In the genomic region with DNA sequence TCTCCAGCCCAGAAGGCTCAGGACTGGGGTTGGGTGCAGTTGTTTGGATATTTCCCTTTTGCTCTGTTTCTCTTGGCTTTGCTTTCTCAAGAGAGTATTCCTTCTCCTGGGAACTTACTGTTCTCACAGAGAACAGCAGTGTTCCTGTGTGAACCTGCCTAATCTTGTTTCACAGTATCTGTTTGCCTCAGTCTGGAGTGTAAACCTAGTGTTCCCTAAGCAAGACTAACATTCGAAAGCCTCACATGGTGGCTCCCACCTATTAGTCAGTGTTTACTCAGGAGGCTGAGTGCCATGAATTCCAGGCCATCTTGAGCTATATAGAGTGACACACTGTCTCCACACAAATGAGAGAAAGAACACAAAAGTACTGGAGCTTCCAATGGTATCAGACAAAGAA, we compare ENCODE assay signal across 12 mouse cellular contexts. TPM values are rescaled to one million over a fixed set of nuclear protein-coding genes. Genes with fewer than 3 reads are reported as not detected.
DNase-seq lines count a peak whose midpoint lies in the region; ATAC-seq and TF ChIP-seq lines count a peak whose summit lies in the region.
"Had no signal": no experiment of that assay in that cellular context is flagged by ENCODE, and none has a peak within 500 bp of the region (broad histone marks: within the 10 kb centered on the region; RNA-seq: fewer than 3 reads in every experiment).

No protein-coding gene starts in this region.

- no peaks in the 10 kb centered on the region for H3K4me1 ChIP-seq in midbrain, postnatal 0 days (ENCODE audit: insufficient read depth, low read length)
- H3K4me1 ChIP-seq in midbrain, embryonic 15.5 days, result no peaks in the 10 kb centered on the region
- H3K4me1 ChIP-seq in heart, embryonic 16.5 days (ENCODE audit: control insufficient read depth, insufficient read depth, low read length), result peaks cover 19% of the 10 kb centered on the region
- H3K4me1 ChIP-seq: hindbrain, embryonic 15.5 days; neural tube, embryonic 13.5 days had no signal

- TF ChIP-seq CTCF in midbrain, postnatal 0 days (IDR thresholded peaks at IDR 0.05), result no peak
- TF ChIP-seq CTCF in gastrocnemius, adult 2 months (IDR thresholded peaks at IDR 0.05), result no peak

- WGBS in midbrain, postnatal 0 days, result 34% methylated on average over 1 of the region's 1 CpGs
- 36% methylated on average over 1 of the region's 1 CpGs for WGBS in midbrain, embryonic 15.5 days
- WGBS in heart, embryonic 16.5 days, result 27% methylated on average over 1 of the region's 1 CpGs

- H3K27ac ChIP-seq in midbrain, postnatal 0 days (ENCODE audit: low read depth, low read length), result peak overlapping the region; percentile 18; the same call in 1 of the 2 replicates
- H3K27ac ChIP-seq in midbrain, embryonic 15.5 days, result no peak overlapping the region
- H3K27ac ChIP-seq in heart, embryonic 16.5 days (ENCODE audit: low read length), result peak overlapping the region; percentile 59
- no peak overlapping the region for H3K27ac ChIP-seq in gastrocnemius, adult 2 months
- H3K27ac ChIP-seq: hindbrain, embryonic 15.5 days; neural tube, embryonic 13.5 days had no signal

- no peaks in the 10 kb centered on the region for H3K9me3 ChIP-seq in midbrain, postnatal 0 days (ENCODE audit: low read length)
- H3K9me3 ChIP-seq in midbrain, embryonic 15.5 days, result no peaks in the 10 kb centered on the region
- no peaks in the 10 kb centered on the region for H3K9me3 ChIP-seq in heart, embryonic 16.5 days (replicated peaks; ENCODE audit: control insufficient read depth, low read length)
- H3K9me3 ChIP-seq: hindbrain, embryonic 15.5 days; neural tube, embryonic 13.5 days had no signal

- DNase-seq in heart, adult 8-10 months (ENCODE audit: low spot score), result peak; percentile 47
- no peak for DNase-seq in heart, postnatal 14 days
- no peak for DNase-seq in midbrain, postnatal 0 days (ENCODE audit: low spot score)
- peak; percentile 15 for DNase-seq in yolk sac, embryonic 10.5 days (ENCODE audit: low spot score)
- no peak for DNase-seq in adrenal gland, postnatal 25 days
- no peak for DNase-seq in gastrocnemius, adult 2 months
- DNase-seq: cerebellum, postnatal 36 days; right cerebral cortex, postnatal 4 days had no signal

- H3K4me2 ChIP-seq in midbrain, postnatal 0 days (ENCODE audit: low read depth, low read length, poor library complexity, severe bottlenecking), result no peak overlapping the region
- no peak overlapping the region for H3K4me2 ChIP-seq in midbrain, embryonic 15.5 days
- no peak overlapping the region for H3K4me2 ChIP-seq in heart, embryonic 16.5 days (ENCODE audit: low read depth, low read length)
- H3K4me2 ChIP-seq: hindbrain, embryonic 15.5 days; neural tube, embryonic 13.5 days had no signal

- H3K27me3 ChIP-seq in midbrain, postnatal 0 days (ENCODE audit: insufficient read depth, low read length), result no peaks in the 10 kb centered on the region
- no peaks in the 10 kb centered on the region for H3K27me3 ChIP-seq in midbrain, embryonic 15.5 days (replicated peaks)
- H3K27me3 ChIP-seq in heart, embryonic 16.5 days (ENCODE audit: control insufficient read depth, insufficient read depth, low read length), result no peaks in the 10 kb centered on the region
- H3K27me3 ChIP-seq: hindbrain, embryonic 15.5 days; neural tube, embryonic 13.5 days had no signal

- H3K4me3 ChIP-seq in midbrain, postnatal 0 days (ENCODE audit: low read depth, low read length), result no peak overlapping the region
- H3K4me3 ChIP-seq in midbrain, embryonic 15.5 days, result no peak overlapping the region
- no peak overlapping the region for H3K4me3 ChIP-seq in heart, embryonic 16.5 days (ENCODE audit: low read length)
- no peak overlapping the region for H3K4me3 ChIP-seq in gastrocnemius, adult 2 months
- H3K4me3 ChIP-seq: hindbrain, embryonic 15.5 days; neural tube, embryonic 13.5 days had no signal

- no peaks in the 10 kb centered on the region for H3K36me3 ChIP-seq in midbrain, postnatal 0 days (ENCODE audit: insufficient read depth, low read length)
- H3K36me3 ChIP-seq in midbrain, embryonic 15.5 days (replicated peaks), result no peaks in the 10 kb centered on the region
- H3K36me3 ChIP-seq in heart, embryonic 16.5 days (ENCODE audit: control insufficient read depth, insufficient read depth), result no peaks in the 10 kb centered on the region
- H3K36me3 ChIP-seq: hindbrain, embryonic 15.5 days; neural tube, embryonic 13.5 days had no signal

- intact Hi-C loops in heart, postnatal 14 days (cut with DNase I), result no loop called here
- intact Hi-C loops in gastrocnemius, adult 2 months (cut with DNase I), result no loop called here

- H3K9ac ChIP-seq in midbrain, postnatal 0 days (replicated peaks; ENCODE audit: low read length, poor library complexity, severe bottlenecking), result no peak overlapping the region
- no peak overlapping the region for H3K9ac ChIP-seq in midbrain, embryonic 15.5 days
- H3K9ac ChIP-seq in heart, embryonic 16.5 days (ENCODE audit: low read length), result no peak overlapping the region
- H3K9ac ChIP-seq: hindbrain, embryonic 15.5 days; neural tube, embryonic 13.5 days had no signal

- ATAC-seq in midbrain, postnatal 0 days (ENCODE audit: low FRiP score), result no peak
- ATAC-seq in midbrain, embryonic 15.5 days (replicated peaks), result no peak
- peak; percentile 65 for ATAC-seq in heart, embryonic 16.5 days (replicated peaks; ENCODE audit: extremely low read depth, insufficient read depth, low FRiP score)

RNA-seq across cellular contexts. Expression of a gene that starts 31.4 kb away (rescaled TPM):
- 100 to 1,000 TPM in 1 of 4 experiments, 10 to 100 TPM in 3; 89.1 to 100 (median 90.9) TPM for total RNA-seq in heart, adult 8-10 months (2022)
- total RNA-seq in heart, postnatal 14 days (2021), result 100 to 1,000 TPM; 147 TPM
- total RNA-seq in midbrain, postnatal 0 days (2014; rRNA removed), result 24.2 and 25.7 TPM in 2 replicates
- 24.4 and 25.6 TPM in 2 replicates for polyA plus RNA-seq in midbrain, postnatal 0 days (2015; fragmentation: Nextera tagmentation; extraction: Ambion mirVana)
- 7.6 and 11.7 TPM in 2 replicates for polyA plus RNA-seq in midbrain, embryonic 15.5 days (2015; fragmentation: Nextera tagmentation; extraction: Ambion mirVana)
- polyA plus RNA-seq in heart, embryonic 16.5 days (2015; fragmentation: Nextera tagmentation; extraction: Ambion mirVana), result 218 and 248 TPM in 2 replicates
- total RNA-seq in adrenal gland, postnatal 25 days (2021), result 1.8 and 2.5 TPM in 2 replicates
- total RNA-seq in gastrocnemius, adult 2 months (2021), result 1 to 10 TPM; 1.4 to 2.9 TPM

Comparison
In these comparisons a context has a peak if more than half of its experiments do, and no peak if none do; other contexts are left out.
1. DNase-seq: peak in heart, adult 8-10 months (single experiment) and yolk sac, embryonic 10.5 days (single experiment); none in heart, postnatal 14 days (0 of 2), midbrain, postnatal 0 days (single experiment), adrenal gland, postnatal 25 days (single experiment) and gastrocnemius, adult 2 months (single experiment).
2. H3K27ac ChIP-seq: peak in midbrain, postnatal 0 days (single experiment) and heart, embryonic 16.5 days (single experiment); none in midbrain, embryonic 15.5 days (single experiment) and gastrocnemius, adult 2 months (single experiment).